Comparison of ENCODE assay signal across 18 mouse cellular contexts in genomic region chr9:98352332-98352731, GRCm38 (mm10).
"Had no signal": no experiment of that assay in that cellular context is flagged by ENCODE, and none has a peak within 500 bp of the region (broad histone marks: within the 10 kb centered on the region; RNA-seq: fewer than 3 reads in every experiment).

No protein-coding gene starts in this region.

- ATAC-seq: liver, postnatal 0 days; lung, postnatal 0 days; midbrain, embryonic 13.5 days; midbrain, embryonic 15.5 days had no signal

- H3K36me3 ChIP-seq: lung, embryonic 15.5 days; midbrain, embryonic 13.5 days; midbrain, embryonic 15.5 days; neural tube, embryonic 12.5 days had no signal

- H3K4me3 ChIP-seq: liver, embryonic 13.5 days; liver, embryonic 15.5 days; lung, embryonic 15.5 days; megakaryocyte, embryonic 14.5 days; midbrain, embryonic 13.5 days; midbrain, embryonic 15.5 days; neural tube, embryonic 12.5 days had no signal

- H3K27ac ChIP-seq: liver, embryonic 13.5 days; liver, embryonic 15.5 days; lung, embryonic 15.5 days; macrophage; midbrain, embryonic 13.5 days; midbrain, embryonic 15.5 days; neural tube, embryonic 12.5 days had no signal

- H3K4me2 ChIP-seq: liver, embryonic 13.5 days; liver, embryonic 15.5 days; lung, embryonic 15.5 days; midbrain, embryonic 11.5 days; midbrain, embryonic 13.5 days; midbrain, embryonic 15.5 days; neural tube, embryonic 12.5 days had no signal

- H3K9me3 ChIP-seq: liver, embryonic 13.5 days; liver, embryonic 15.5 days; lung, embryonic 15.5 days; megakaryocyte, embryonic 14.5 days; midbrain, embryonic 13.5 days; midbrain, embryonic 15.5 days; neural tube, embryonic 12.5 days had no signal

- H3K4me1 ChIP-seq: liver, embryonic 15.5 days; lung, embryonic 15.5 days had no signal

- H3K27me3 ChIP-seq: liver, embryonic 13.5 days; liver, embryonic 15.5 days; lung, embryonic 15.5 days; megakaryocyte, embryonic 14.5 days; midbrain, embryonic 13.5 days; midbrain, embryonic 15.5 days; neural tube, embryonic 12.5 days had no signal

- DNase-seq: liver, embryonic 13.5 days; liver, postnatal 0 days; lung, adult 2 months; lung, postnatal 14 days; lung, postnatal 36 days; right cerebral cortex, postnatal 14 days; thymus, adult 18-20 months; thymus, postnatal 14 days; thymus, postnatal 4 days had no signal

- H3K9ac ChIP-seq: liver, embryonic 13.5 days; liver, embryonic 15.5 days; liver, postnatal 0 days; lung, embryonic 15.5 days; midbrain, embryonic 13.5 days; midbrain, embryonic 15.5 days; neural tube, embryonic 12.5 days had no signal
